ENCODE assay signal across 22 mouse cellular contexts in genomic region chr12:10525934-10526333, GRCm38 (mm10).
DNase-seq lines count a peak whose midpoint lies in the region; ATAC-seq and TF ChIP-seq lines count a peak whose summit lies in the region.
"Had no signal": no experiment of that assay in that cellular context is flagged by ENCODE, and none has a peak within 500 bp of the region (broad histone marks: within the 10 kb centered on the region; RNA-seq: fewer than 3 reads in every experiment).

No protein-coding gene starts in this region.

- TF ChIP-seq CTCF in embryonic fibroblast, embryonic 13.5 days (IDR thresholded peaks at IDR 0.05; ENCODE audit: borderline replicate concordance, insufficient read depth, low read length), result no peak

- no peak overlapping the region for H3K4me2 ChIP-seq in lung, embryonic 16.5 days (ENCODE audit: low read depth, low read length)
- H3K4me2 ChIP-seq: embryonic facial prominence, embryonic 12.5 days; forebrain, embryonic 12.5 days had no signal

- H3K9me3 ChIP-seq in lung, embryonic 16.5 days (ENCODE audit: control insufficient read depth, low read length), result no peaks in the 10 kb centered on the region
- H3K9me3 ChIP-seq: embryonic facial prominence, embryonic 10.5 days; embryonic facial prominence, embryonic 12.5 days; forebrain, embryonic 10.5 days; forebrain, embryonic 12.5 days had no signal

- no peaks in the 10 kb centered on the region for H3K27me3 ChIP-seq in lung, embryonic 16.5 days (ENCODE audit: control insufficient read depth, insufficient read depth, low read depth, low read length)
- H3K27me3 ChIP-seq: embryonic facial prominence, embryonic 12.5 days; forebrain, embryonic 12.5 days; Patski had no signal

- H3K9ac ChIP-seq in lung, embryonic 16.5 days (ENCODE audit: low read length), result no peak overlapping the region
- H3K9ac ChIP-seq: embryonic facial prominence, embryonic 12.5 days; forebrain, embryonic 12.5 days had no signal

- 51% methylated on average over 4 of the region's 4 CpGs for WGBS in lung, embryonic 16.5 days

- no peaks in the 10 kb centered on the region for H3K36me3 ChIP-seq in lung, embryonic 16.5 days (ENCODE audit: control insufficient read depth, insufficient read depth, low read length)
- H3K36me3 ChIP-seq: embryonic facial prominence, embryonic 10.5 days; embryonic facial prominence, embryonic 12.5 days; forebrain, embryonic 10.5 days; forebrain, embryonic 12.5 days had no signal

- intact Hi-C loops in left cerebral cortex, postnatal 14 days (cut with DNase I), result no loop called here

- no peak overlapping the region for H3K27ac ChIP-seq in lung, embryonic 16.5 days (ENCODE audit: low read length)
- H3K27ac ChIP-seq in embryonic fibroblast, embryonic 13.5 days (ENCODE audit: insufficient read depth, low read length), result peak overlapping the region; percentile 52
- H3K27ac ChIP-seq: embryonic facial prominence, embryonic 10.5 days; embryonic facial prominence, embryonic 12.5 days; forebrain, embryonic 10.5 days; forebrain, embryonic 12.5 days had no signal

- no peak overlapping the region for H3K4me3 ChIP-seq in lung, embryonic 16.5 days (ENCODE audit: low read length)
- H3K4me3 ChIP-seq in embryonic fibroblast, embryonic 13.5 days (ENCODE audit: insufficient read depth, low read length), result no peak overlapping the region
- H3K4me3 ChIP-seq: embryonic facial prominence, embryonic 10.5 days; embryonic facial prominence, embryonic 12.5 days; erythroblast, embryonic 14.5 days; forebrain, embryonic 10.5 days; forebrain, embryonic 12.5 days had no signal

- H3K4me1 ChIP-seq in lung, embryonic 16.5 days (replicated peaks; ENCODE audit: control insufficient read depth, insufficient read depth, low read length), result peaks cover 3% of the 10 kb centered on the region; the same call in 1 of the 2 replicates
- no peaks in the 10 kb centered on the region; the same call in none of the 2 replicates for H3K4me1 ChIP-seq in embryonic fibroblast, embryonic 13.5 days (ENCODE audit: control insufficient read depth, insufficient read depth, low read length)
- H3K4me1 ChIP-seq: embryonic facial prominence, embryonic 10.5 days; embryonic facial prominence, embryonic 12.5 days; forebrain, embryonic 10.5 days; forebrain, embryonic 12.5 days had no signal

- no peak for DNase-seq in lung, postnatal 36 days
- DNase-seq in NIH3T3 (ENCODE audit: low read depth), result peak; percentile 48
- DNase-seq in left cerebral cortex, postnatal 14 days (ENCODE audit: low spot score in 2 of 2), result no peak
- DNase-seq: adrenal gland, adult 8-10 months; adrenal gland, postnatal 14 days; adrenal gland, postnatal 36 days; cerebellum, adult 11-12 months; cerebellum, adult 2 months; cerebellum, adult 9-10 months; cerebellum, postnatal 10 days; cerebellum, postnatal 25 days had no signal

- TF ChIP-seq POLR2A in embryonic fibroblast, embryonic 13.5 days (IDR thresholded peaks at IDR 0.05; ENCODE audit: low read depth, low read length), result no peak

- peak; percentile 63 for ATAC-seq in lung, embryonic 16.5 days (ENCODE audit: low read depth)
- ATAC-seq: activated CD4-positive, CD25-positive, alpha-beta regulatory T cell, adult 4 months; forebrain, embryonic 14.5 days; forebrain, embryonic 16.5 days; Patski had no signal
